Mouse (Mus musculus) cerebellum, adult 9-11 months (tissue): ENCODE results near the gene Ubl7.
A peak's percentile ranks its signal among the peaks of the same experiment; 100 is the strongest.

Experiments used
- DNase-seq: peaks from one replicate; pipeline ENCODE4 v3.0.0; 2022

The Ubl7 gene

DNA sequence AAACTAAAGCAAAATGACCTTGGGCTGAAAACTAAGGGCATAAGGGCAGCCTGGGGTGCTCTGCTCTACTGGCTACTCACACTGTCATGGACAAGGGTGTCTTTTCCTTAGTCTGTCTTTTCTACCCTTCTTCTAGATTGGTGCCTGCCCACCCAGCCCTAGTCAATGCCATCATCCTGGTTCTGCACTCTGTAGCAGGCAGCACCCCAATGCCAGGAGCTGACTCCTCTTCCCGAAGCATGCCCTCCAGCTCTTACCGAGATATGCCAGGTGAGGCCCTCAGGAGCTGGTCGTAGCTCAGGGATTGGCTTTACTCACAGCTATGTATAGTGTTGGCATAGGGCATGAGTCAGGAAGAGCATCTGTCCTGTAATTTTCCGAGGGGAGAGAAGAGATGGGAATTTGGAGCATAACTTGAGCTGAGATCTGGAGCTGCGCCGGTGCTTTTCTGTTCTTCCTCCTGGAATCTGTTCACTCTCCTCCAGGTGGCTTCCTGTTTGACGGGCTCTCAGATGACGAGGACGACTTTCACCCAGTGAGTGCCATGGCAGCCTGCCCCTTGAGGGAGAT is 10.8 kb downstream of the Ubl7 start:
- DNase-seq: peak; percentile 90

- peak; percentile 68 for DNase-seq
These were observed 11.6 kb downstream of the Ubl7 start for GRCm38 (mm10) chr9:57922381-57922780.

DNA sequence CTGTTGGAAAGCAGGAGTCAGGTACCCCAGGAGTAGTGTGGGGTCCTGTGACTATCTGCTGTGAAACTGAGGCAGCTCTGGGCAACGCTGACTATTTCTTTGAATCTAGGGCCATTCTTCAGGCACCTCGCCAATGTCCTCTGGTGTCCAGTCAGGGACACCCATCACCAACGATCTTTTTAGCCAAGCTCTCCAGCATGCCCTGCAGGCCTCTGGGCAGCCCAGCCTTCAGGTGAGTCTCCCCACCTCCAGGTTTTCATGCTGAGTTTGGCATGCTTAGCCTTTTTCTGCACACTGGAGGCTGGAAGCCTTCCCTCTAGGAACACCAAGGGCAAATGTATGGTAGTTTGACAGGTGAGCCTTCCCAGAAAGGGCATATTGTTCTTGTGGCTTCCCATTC is 12.3 kb downstream of the Ubl7 start:
- DNase-seq: peak; percentile 54

- DNase-seq: no peak
These were observed 20.5 kb downstream of the Ubl7 start for GRCm38 (mm10) chr9:57931166-57931767.

DNA sequence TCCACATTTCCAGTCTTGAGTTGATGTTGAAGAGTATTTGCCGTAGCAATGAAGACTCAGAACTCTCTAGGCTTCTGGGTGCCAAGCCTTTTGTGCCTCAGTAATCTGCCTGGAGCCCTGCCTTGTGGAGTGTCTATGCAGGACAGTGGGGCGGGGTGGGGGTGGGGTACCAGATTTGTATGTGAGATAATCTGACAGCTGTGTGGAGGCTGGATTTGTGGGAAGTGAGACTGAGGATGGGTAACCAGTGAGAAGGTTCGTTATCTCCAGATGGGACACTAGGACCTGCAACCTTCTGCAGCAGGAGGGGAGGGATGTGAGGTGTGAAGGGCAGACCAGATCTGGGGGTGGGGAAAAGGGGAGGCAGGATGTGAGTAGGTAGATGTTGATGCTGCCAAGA is 21.5 kb downstream of the Ubl7 start:
- no peak for DNase-seq

DNA sequence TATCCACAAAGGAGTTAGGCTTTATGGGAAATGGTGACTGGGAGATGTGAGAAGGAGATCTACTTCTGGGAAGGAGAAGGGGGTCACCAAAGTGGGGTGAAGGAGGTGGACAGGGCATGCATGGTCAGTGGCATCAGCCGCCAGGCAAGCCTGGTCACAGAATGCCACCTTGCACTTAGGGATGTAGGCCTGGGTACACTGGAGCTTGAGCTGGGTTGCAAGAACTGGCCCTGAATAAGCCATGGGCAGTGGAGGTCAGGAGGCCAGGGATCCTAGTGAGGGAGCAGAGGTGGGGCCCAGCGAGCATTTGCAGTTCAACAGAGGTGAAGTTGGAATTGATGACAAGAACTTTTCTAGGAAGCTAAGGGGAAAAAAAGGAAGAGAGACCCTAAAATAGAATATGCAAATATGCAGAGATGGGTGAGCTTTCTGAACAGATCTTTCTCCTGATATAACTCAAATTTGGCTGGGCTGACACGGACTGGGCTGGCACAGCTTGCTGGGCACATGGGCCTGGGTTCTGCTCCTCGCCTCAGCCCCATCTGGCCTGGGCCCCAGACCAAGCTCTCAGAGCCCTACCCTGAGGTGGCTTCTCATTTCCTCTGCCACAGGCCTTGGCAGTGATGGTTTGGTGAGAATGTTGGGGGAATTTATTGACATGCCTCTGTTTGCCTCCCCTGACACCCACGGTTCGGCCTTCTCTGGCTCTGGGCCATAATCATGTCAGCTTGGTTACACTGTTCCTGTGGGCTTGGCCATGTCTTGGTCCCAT is 22.2 kb downstream of the Ubl7 start:
- peak; percentile 94 for DNase-seq

DNA sequence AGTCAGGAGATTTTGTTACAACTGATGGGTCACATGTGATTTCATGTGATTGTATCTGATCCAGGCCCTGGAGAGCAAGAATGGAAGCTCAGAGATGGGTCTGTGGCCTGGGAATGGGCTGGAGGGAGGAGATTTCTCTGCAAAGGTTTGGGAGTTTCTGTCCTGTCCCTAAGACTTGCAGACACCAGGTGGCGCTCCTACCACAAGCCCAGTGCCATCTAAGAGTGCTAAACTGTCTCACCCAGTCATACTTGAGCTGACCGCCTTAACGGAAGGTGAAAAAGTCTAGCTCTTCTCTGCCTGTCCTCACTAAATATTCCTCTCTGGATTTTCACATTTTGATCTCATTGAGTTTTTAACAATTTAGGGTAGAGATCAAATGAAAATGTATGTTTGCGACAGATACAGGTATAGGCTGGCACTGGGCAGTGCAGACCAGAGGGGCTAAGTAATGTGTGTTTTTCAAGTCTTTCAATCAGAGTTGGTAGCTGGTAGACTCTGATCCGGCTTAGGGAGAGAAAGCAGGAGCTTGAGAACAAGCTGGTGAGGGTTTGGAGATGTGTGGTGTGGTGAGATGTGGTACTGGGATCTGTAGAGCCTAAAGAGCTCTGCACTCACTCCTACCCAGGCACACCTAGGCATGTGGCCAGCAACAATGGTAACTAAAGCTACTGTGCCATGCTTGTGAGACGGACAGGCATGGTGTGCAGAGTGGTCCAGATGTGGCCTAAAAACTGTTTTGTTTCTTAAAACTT is 25.1 kb downstream of the Ubl7 start:
- DNase-seq: peak; percentile 90

DNA sequence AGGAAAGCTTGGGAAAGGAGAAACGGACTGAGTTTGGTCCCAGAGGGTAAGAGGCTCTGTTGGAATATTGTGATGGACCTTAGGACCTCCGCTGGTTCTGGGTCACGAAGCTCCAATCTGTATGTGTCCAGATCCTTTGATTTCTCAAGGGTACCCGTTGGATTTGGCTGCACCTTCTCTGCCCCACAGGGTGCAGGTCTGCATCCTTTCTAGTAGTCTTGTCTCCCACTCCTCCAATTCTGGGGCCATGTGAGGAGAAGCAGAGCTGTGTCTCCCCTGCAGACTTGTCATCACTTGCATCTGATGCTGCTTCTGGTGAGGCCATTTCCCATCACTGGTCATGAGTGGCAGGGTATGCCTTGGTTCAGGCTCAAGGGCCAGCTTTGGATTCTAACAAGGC is 26.4 kb downstream of the Ubl7 start:
- no peak for DNase-seq

GRCm38 (mm10) chr9:57937651-57938050 is 26.9 kb downstream of the Ubl7 start:
- DNase-seq: peak; percentile 90

DNA sequence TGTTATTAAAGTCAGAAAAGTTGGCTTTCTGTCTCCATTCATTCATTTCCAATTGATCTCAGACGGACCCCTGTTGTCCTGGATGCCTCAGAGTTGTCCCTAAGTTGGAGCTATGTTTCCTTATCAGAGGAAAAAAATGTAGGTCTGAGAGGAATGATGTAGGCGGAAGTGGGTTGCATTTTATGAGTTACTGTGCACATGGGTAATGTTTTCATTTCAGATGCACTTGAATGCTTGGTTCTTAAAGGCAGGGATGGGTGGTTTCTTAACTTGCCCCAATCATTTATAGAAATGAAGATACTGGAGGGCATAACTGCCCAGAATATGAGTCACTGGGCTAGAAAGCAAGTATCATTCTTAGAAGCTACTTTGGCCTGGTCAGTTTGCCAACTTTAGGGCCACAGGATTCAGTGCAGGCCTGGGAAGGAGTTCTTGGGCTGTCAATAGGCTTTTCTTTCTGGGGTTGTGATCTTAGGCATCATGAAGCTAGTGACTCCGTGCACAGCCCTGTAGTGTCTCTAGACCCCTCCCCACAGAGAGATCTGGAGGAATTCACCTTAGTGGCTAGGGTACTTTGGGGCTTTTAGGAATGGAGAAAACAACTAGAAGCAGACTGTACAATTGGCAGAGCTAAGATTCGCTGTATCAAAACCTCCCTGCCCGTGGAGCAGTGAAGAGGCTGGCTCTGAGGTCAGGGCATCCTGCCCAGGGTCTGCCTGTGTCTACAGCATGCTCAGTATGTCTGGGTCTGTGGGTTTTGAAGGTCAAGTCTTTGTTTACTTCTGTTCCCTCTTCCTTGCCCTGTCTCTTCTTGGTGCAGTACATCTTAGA is 27.7 kb downstream of the Ubl7 start:
- peak; percentile 72 for DNase-seq

DNA sequence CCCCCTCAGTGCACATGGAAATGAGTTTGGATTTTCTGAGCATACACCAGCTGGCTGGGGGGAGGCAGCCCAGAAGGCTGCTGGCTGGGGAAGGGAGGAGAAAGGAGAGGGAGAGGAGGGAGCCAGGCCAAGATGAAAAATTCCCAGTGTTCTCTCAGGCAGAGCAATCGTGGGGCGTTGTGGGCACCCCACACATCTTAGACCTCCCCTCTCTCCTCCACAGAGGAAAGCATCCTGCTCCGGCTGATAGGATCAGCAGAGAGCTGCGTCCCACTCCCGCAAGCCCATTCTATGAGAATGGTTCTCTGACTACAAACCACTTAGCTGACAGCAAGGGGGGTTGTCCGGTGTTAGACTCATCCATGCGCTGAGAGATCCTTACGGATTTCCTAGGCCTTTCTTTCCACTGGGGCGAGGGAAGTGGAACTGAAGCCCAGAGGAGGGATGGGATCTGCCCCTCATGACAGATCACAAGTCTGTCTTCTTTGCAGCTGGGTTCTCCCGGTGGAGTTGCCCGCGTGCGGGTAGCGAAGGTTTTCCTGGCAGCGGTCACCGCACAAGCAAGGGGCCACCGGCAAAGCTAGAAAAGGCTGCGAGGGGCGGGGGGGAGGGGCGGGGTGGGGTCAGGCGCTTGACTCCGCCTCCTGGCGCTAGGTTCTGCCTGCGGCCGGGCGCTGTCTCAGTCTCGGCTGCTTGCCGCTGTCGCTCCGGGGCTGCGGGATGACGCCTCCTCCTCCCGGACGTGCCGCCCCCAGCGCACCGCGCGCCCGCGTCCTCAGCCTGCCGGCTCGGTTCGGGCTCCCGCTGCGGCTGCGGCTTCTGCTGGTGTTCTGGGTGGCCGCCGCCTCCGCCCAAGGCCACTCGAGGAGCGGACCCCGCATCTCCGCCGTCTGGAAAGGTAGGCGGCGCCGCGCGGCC is 28.9 kb downstream of the Ubl7 start, which contains the start of gene Sema7a:
TSS of gene Sema7a (plus strand) at position 682 of the 918 bp plus-strand sequence.
- peak; percentile 90 for DNase-seq

GRCm38 (mm10) chr9:57940349-57940794 is 29.6 kb downstream of the Ubl7 start:
- peak; percentile 81 for DNase-seq

- DNase-seq: peak; percentile 82
These were observed 30.3 kb downstream of the Ubl7 start for GRCm38 (mm10) chr9:57940861-57941638.

DNA sequence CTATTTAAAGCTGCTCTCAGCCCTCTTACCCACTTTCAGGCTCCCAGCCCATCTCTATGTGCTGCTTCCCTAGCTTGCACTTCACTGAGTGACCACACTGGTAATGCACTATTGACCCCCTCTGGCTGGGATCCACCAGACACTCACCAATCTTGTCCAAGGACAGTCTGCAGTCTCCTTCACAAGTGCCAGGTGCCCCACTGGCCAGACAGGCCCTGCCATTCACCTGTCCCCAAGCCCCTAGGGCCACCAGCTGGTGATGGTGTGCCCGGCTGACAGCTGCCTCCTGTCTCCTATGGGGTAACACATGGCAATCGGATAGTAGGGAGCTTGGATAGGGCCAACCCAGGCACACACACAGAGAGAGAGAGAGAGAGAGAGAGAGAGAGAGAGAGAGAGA is 31.3 kb downstream of the Ubl7 start:
- DNase-seq: peak; percentile 93

DNA sequence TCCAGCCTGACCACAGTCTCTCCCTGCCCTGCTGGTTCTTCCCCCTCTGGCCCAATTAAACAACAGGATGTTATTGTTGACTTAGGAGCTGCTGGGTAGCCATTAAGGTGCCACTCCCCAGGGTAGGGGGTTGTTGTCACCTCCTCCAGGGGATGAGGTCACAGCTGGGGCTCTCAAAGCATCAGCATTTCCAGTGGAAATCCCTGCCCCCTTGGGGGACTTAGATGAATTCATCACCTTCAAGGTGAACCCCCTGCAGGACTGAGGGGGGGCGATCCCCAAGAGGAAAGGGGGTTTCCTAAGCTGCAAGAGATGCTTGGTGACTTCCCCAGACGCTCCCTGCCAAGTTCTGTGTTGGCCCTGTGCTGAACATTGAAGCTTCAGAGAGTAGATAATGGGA is 32.3 kb downstream of the Ubl7 start:
- DNase-seq: peak; percentile 67

DNA sequence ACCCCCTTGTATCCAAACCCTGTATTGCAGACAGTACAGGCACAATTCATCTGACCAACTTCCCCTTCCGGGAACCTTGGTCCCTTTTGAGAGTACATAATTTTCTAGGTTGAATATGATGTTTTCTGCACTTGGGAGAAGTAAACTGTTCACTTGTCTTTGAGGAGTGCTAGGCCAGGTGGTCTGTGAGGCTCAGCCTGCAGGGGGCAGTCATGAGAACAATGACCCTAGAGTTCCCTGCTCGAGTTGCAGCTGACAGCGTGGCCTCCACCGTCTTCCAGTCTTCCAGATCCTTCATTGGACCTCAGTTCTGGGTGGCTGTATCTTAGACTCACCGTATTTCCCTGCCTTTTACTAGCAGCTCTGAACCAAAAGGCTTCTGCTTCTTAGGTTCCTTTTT is 33.8 kb downstream of the Ubl7 start:
- peak; percentile 77 for DNase-seq

GRCm38 (mm10) chr9:57945771-57946616 is 35.2 kb downstream of the Ubl7 start:
- DNase-seq: no peak

- peak; percentile 90 for DNase-seq
These were observed 36.7 kb downstream of the Ubl7 start for GRCm38 (mm10) chr9:57947381-57948030.
